Mouse (Mus musculus) kidney, postnatal 25 days (tissue): Measurements from ENCODE around the gene Gnpat.

Experiments used
- DNase-seq, 2 experiments: peaks; one replicate each; pipeline ENCODE4 v3.0.0; 2021; ENCODE audit warnings: mixed read lengths in 2 of 2

Gnpat gene

DNA sequence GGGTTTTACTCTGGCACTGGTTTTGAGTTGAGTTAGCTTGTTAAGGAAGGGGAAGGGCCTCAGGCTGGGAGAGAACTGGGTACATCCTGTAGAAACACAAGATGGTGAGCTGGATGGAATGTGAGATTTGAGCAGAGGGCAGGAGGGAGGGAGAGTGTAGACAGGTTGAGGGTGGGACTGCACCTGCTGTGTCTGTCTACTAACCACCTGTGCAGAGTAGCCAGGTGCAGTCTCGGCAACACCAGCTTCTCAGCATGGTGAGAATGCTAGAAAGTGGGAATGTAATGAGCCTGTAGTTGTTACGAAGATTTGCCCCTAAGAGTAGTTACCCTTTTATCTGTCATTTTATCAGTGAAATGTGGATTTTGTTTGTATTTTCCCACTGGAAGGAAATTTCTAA lies 42.6 kb downstream of the Gnpat start:
- DNase-seq: no peak

DNA sequence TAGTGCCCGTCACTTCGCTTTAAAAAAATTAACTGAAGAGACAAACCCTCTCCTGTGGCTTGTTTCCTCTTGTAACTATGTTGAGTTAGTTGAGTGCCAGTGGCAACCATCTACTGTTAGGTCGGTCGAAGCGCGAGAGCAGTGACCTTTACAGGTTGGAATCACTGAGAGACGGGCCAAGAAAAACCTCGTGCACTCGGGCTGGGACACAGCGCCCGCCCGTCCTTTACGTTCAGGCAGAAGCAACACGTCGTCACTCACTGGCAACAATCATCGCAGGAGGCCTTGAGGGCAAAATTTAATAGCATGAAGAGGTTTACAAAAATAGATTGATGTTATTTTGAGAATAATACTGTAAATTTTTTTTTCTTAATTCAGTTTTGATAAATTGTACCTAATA lies 47.1 kb downstream of the Gnpat start:
- DNase-seq: no peak

- no peak for DNase-seq
Measured at GRCm38 (mm10) chr8:124910349-124910748, 47.5 kb downstream of the Gnpat start.

- peak; percentile 44 to 75 for DNase-seq
Measured at GRCm38 (mm10) chr8:124911938-124912872, 49.4 kb downstream of the Gnpat start.

DNA sequence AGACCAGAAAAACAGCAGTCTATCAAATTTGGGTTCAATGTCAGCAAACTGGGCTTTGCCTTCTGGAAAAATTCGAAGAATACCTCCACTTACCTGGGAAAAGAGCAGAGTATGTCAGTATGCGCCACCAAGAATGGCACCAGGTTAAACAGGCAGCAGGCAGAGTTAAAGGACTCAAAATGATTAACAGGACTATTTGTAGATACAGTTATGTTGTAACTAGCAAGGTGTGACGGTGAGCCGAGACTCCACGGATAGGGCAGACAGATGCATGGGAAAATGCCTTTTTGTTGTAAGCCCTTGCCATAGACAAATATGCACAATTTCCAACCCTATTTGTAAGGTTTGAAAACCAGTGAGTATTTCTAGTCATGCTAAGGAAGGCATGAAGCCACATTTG lies 51.2 kb downstream of the Gnpat start:
- DNase-seq: peak; percentile 50 to 64

GRCm38 (mm10) chr8:124917741-124918484 lies 55.1 kb downstream of the Gnpat start:
- DNase-seq: no peak

DNA sequence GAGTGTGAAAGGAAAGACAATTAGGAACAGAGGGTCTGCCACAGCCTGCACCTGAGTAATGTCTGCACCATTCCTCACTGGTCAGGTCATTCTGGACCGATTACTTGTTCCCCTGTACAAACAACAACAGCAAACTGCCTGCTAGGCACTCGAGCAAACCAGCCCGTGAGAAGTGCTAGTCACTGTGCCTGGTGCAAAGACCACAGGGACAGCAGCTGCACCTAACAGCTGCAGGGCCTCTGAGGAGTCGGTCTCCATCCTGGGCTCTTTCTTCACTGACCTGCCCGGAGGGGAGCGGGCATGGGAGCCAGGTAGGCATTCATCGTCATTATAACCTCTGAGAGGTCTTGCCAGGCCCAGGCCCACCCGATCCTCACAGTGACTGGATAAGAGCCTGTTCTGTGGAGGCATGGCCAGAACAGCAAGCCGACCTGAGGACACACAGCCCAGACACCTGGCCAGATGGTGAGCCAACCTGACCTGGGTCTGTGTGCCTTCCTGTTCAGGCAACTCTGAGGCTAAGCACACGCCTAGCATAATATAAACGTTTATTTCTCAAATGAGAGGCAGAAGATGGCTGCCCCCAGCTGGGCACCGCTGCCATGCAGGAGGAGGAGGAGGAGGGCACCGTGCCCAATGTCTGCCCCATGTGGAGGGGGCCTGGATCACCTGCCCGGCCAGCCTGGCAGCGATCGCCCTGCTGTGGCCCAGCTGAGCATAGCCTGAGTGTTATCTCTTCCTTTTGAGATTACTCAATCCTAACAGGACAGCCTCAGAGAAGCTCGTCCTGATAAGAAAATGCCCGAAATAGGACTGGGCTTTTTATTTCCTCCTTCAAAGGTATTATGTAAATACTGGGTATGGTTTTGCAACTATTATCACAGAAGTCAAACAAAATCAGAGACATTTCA lies 58.8 kb downstream of the Gnpat start:
- peak in 1 of 2 experiments; percentile 52 for DNase-seq

DNA sequence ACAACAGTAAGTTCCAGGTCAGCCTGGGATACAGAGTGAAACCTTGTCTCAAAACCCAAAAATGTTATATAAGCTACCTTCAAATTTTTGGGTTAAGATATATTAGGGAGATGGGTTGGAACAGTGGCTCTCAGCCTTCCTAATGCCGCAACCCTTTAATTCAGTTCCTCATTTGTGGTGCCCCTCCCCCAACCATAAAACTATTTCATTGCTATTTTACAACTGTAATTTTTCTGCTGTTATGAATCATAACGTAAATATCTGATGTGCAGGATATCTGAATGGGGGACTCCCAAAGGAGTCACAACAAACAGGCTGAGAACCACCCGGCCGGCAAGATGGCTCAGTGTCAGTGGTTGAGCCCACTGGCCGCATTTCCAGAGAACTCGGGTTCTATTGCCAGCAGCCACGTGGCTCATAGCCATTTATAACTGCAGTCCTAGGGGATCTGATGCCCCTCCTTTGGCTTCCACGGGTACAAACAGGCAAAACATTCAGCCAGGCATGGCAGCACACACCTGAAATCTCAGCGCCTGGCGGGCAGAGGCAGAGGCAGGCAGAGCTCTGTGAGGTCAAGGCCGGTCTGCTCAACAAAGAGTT lies 59.8 kb downstream of the Gnpat start:
- no peak for DNase-seq

DNA sequence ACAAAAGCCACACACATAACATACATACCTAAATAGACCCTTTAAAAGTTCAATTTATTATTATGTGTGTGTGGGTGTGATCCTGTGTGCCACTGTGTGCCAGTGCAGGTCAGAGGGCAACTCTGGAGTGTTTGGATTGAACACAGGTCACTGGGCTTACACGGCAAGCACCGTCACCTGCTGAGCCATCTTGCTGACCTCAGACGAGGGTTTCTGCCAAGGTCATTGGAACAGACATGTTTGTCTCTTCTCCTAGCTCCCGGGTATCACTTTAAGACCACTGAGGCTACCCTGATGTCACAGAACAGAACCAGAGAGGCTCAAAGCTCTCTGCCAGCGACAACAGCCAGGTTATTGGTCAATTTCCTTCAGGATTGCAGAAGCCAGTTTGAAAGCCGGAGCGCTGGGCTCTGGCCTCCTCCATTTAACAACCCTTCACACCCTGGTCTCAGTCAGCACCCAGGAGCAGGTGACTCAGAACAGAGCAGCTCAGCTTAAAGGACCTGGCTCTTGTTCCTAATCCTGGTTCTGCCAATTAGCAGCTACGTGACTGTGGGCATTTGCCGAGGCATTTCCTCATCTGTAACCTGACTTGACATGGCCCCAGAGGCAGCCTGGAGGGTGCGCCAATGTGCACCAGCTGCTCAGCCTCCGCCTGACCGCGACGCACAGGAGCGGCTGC lies 61.3 kb downstream of the Gnpat start:
- peak in 1 of 2 experiments; percentile 53 for DNase-seq

DNA sequence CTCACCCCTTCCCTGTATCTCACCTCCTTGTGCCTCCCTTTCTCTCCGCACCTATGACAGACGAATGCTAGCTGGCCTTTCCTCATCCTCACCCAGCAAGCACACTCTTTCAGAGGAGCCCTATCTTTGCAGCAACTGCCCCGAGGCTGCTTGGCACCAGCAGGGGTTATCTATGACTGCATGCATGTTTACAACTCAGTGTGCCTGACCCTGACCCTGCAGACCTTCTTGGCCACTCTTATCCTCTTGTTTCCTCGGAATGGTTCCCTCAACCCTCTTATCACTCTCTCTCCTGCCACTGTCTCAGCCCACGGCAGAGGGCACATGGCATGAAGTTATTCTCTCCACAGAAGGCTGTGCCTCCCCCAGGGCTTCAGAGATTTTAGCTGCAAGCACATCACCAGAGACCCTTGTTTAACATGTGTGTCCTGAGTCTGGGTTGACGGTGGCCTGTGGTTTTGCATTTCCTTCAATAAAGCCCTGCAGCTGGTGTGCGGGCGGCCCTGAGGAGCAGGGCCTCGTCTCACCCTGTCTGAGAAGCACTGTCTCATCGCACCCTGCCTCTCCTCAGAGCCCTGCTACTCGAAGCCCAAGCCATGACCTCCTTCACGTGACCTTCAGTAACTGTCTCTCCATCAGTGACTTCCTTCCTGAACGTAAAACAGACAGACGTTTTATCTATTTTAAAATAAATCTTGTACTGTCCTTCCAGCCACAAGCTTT lies 62.9 kb downstream of the Gnpat start:
- DNase-seq: no peak

- peak; percentile 41 to 66 for DNase-seq
Measured at GRCm38 (mm10) chr8:124926351-124926771, 63.5 kb downstream of the Gnpat start.

- no peak for DNase-seq
Measured at GRCm38 (mm10) chr8:124929006-124929405, 66.2 kb downstream of the Gnpat start.

GRCm38 (mm10) chr8:124930086-124930485 lies 67.3 kb downstream of the Gnpat start:
- no peak for DNase-seq

DNA sequence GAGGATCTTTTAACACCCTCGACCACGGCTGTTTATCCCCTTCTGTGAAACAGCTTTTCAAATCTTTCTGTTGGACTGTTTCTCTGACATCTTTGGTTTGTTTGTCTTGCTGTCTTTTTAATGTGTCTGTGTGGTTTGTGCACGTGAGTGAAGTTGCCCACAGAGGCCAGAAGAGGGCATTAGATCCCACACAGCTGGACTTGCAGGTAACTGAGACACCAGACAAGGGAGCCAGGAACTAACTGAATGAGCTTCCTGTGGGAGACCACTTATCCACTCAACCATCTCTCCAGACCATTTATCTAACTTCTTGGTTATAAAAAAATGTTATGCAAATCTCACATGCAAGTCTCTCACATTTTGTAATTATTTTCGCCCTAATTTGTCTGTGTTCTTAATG lies 67.8 kb downstream of the Gnpat start:
- DNase-seq: no peak

DNA sequence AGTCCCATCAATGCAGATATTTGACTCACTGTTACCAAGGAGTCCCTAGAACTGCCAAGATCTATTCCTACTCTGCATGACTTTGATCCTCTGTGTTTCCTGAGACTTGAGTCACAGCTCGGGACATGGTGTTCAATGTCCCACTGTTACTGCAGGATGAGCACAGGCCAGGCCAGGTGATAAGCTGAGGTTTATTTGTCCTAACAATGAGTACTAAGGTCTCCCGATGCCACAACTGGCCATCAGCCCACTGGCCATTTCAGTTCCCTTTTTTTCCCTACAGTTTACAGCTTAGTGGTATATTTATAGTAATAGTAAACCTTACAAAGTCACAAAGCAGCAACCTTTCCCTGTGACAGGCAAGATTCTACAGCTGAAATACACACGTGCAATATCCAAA lies 69.6 kb downstream of the Gnpat start:
- no peak for DNase-seq

DNA sequence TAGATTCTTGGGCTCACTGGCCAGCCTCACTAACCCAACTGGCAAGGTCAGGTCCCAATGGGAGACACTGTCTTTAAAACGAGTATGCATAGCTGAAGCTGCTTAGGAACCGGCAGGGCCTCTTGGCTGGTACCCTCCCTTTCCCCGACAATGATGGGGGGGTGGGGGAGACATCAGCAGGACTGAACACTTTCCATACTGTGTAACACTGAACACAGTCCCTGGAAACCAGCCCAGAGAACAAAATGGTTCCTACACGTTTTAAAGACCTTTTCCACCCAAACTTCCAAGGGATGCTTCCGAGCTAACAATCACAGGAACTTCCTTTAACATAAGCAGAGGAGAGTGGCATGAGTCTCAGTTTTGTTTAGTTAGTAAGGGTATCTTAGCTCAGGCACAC lies 72.3 kb downstream of the Gnpat start:
- DNase-seq: no peak

DNA sequence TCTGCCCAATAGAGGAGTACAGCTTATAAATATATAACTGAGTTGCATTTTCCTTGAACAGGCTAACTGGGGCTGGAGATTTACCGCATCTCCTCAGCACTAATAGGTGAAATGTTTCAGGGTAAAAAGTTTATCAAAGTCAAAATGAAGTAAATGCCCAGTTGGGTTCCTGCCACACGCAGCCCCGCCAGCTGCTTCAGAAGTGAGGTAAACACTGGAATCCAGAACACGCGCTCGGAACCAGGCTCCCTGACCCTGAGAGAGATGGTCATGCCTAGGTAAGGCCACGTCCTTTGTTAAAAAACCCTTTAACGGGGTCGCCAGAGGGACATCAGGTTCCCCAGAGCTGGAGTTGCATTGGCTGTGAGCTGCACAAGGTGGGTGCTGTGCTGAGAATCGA lies 73.9 kb downstream of the Gnpat start:
- DNase-seq: no peak

DNA sequence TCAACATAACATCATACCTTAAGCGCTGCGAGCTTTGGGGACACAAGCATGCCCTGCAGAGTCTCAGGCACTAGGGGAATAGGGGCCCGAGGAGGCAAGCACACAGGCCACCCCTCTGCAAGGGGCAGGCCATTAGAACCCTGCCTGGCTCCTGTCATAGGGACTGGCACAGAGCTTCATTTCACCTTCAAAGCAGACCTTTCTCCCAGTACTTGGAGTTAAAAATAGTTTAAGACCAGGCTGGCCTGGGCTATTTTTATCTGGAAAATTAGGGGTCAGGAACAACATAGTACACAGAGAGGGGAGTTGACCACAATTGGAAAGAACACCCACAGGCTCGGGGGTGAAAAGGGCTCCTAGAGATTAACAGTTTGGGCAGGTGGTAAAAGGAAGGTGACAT lies 74.5 kb downstream of the Gnpat start:
- DNase-seq: no peak
